7 mouse cellular contexts compared by ENCODE assay signal in genomic region chr6:83455328-83456130, GRCm38 (mm10). TPM values are rescaled to one million over a fixed set of nuclear protein-coding genes. Genes with fewer than 3 reads are reported as not detected.
DNase-seq lines count a peak whose midpoint lies in the region; ATAC-seq lines count a peak whose summit lies in the region.

No protein-coding gene starts in this region.

- WGBS in embryonic facial prominence, embryonic 11.5 days = 2% methylated on average over 26 of the region's 41 CpGs
- WGBS in hindbrain, embryonic 14.5 days = 2% methylated on average over 29 of the region's 41 CpGs

- H3K9me3 ChIP-seq in embryonic facial prominence, embryonic 11.5 days (replicated peaks; ENCODE audit: control insufficient read depth, low read length) = no peaks in the 10 kb centered on the region
- no peaks in the 10 kb centered on the region for H3K9me3 ChIP-seq in hindbrain, embryonic 14.5 days (ENCODE audit: control insufficient read depth, low read length)

- H3K27me3 ChIP-seq in embryonic facial prominence, embryonic 11.5 days (ENCODE audit: control insufficient read depth, insufficient read depth, low read length) = no peaks in the 10 kb centered on the region
- H3K27me3 ChIP-seq in hindbrain, embryonic 14.5 days (ENCODE audit: control insufficient read depth, insufficient read depth, low read length) = no peaks in the 10 kb centered on the region

- H3K4me1 ChIP-seq in embryonic facial prominence, embryonic 11.5 days (ENCODE audit: control insufficient read depth, insufficient read depth, low read length) = peaks cover 15% of the 10 kb centered on the region
- H3K4me1 ChIP-seq in hindbrain, embryonic 14.5 days (replicated peaks; ENCODE audit: control insufficient read depth, insufficient read depth, low read length) = peaks cover 49% of the 10 kb centered on the region

- H3K4me3 ChIP-seq in embryonic facial prominence, embryonic 11.5 days (ENCODE audit: low read depth, low read length) = peak overlapping the region; percentile 87
- peak overlapping the region; percentile 56 for H3K4me3 ChIP-seq in hindbrain, embryonic 14.5 days (replicated peaks; ENCODE audit: low read length)

- DNase-seq in B cell, adult 2 months = peak; percentile 52 to 56
- DNase-seq in embryonic facial prominence, embryonic 11.5 days (ENCODE audit: low spot score) = peak; percentile 48
- no peak for DNase-seq in hindbrain, embryonic 14.5 days (ENCODE audit: low spot score)
- DNase-seq in lung, postnatal 10 days = peak; percentile 48
- peak; percentile 32 for DNase-seq in skeletal muscle tissue, adult 2 months (ENCODE audit: low read depth, low spot score)
- no peak for DNase-seq in frontal cortex, postnatal 10 days (ENCODE audit: low spot score in 2 of 2)

- peak; percentile 22 for ATAC-seq in CD4-positive, CD25-positive, alpha-beta regulatory T cell, adult 4 months
- peak; percentile 12; the same call in 1 of the 2 replicates for ATAC-seq in embryonic facial prominence, embryonic 11.5 days (replicated peaks; ENCODE audit: insufficient number of reproducible peaks, low FRiP score, low TSS enrichment, low read depth)
- peak; percentile 47 for ATAC-seq in hindbrain, embryonic 14.5 days (ENCODE audit: low FRiP score)

- H3K27ac ChIP-seq in embryonic facial prominence, embryonic 11.5 days (replicated peaks; ENCODE audit: low read depth, low read length) = peak overlapping the region; percentile 96
- peak overlapping the region; percentile 97 for H3K27ac ChIP-seq in hindbrain, embryonic 14.5 days

- H3K36me3 ChIP-seq in embryonic facial prominence, embryonic 11.5 days (replicated peaks; ENCODE audit: control insufficient read depth, insufficient read depth, low read depth, low read length) = no peaks in the 10 kb centered on the region
- H3K36me3 ChIP-seq in hindbrain, embryonic 14.5 days (replicated peaks; ENCODE audit: control insufficient read depth, insufficient read depth) = no peaks in the 10 kb centered on the region

- H3K4me2 ChIP-seq in embryonic facial prominence, embryonic 11.5 days (ENCODE audit: low read depth, low read length) = peak overlapping the region; percentile 94
- H3K4me2 ChIP-seq in hindbrain, embryonic 14.5 days (replicated peaks) = peak overlapping the region; percentile 85

- H3K9ac ChIP-seq in embryonic facial prominence, embryonic 11.5 days (replicated peaks; ENCODE audit: low read length) = peak overlapping the region; percentile 96
- H3K9ac ChIP-seq in hindbrain, embryonic 14.5 days = peak overlapping the region; percentile 97

RNA-seq across cellular contexts. Expression of gene Tet3, which starts 3.4 kb away (rescaled TPM):
- 10 to 100 TPM; 18.5 to 20.8 TPM for polyA plus RNA-seq in CD4-positive, CD25-positive, alpha-beta regulatory T cell, adult 4 months (2017; shearing (Covaris generic))
- polyA plus RNA-seq in embryonic facial prominence, embryonic 11.5 days (2014; fragmentation: Nextera tagmentation; extraction: Ambion mirVana) = 24.3 and 27.9 TPM in 2 replicates
- 43.6 and 52.2 TPM in 2 replicates for polyA plus RNA-seq in hindbrain, embryonic 14.5 days (2014; fragmentation: Nextera tagmentation; extraction: Ambion mirVana)

RNA-seq across cellular contexts. Expression of gene Dguok, which starts 51.2 kb away (rescaled TPM):
- polyA plus RNA-seq in CD4-positive, CD25-positive, alpha-beta regulatory T cell, adult 4 months (2017; shearing (Covaris generic)) = 10 to 100 TPM; 91.3 to 93.4 TPM
- polyA plus RNA-seq in embryonic facial prominence, embryonic 11.5 days (2014; fragmentation: Nextera tagmentation; extraction: Ambion mirVana) = 56.1 and 66.2 TPM in 2 replicates
- polyA plus RNA-seq in hindbrain, embryonic 14.5 days (2014; fragmentation: Nextera tagmentation; extraction: Ambion mirVana) = 68.8 and 69.2 TPM in 2 replicates

Comparison
In these comparisons a context has a peak if more than half of its experiments do, and no peak if none do; other contexts are left out.
1. DNase-seq: peak in B cell, adult 2 months (2 of 2), embryonic facial prominence, embryonic 11.5 days (single experiment), lung, postnatal 10 days (single experiment) and skeletal muscle tissue, adult 2 months (single experiment); none in hindbrain, embryonic 14.5 days (single experiment) and frontal cortex, postnatal 10 days (0 of 2).
2. Peak in every context shown above with its lines, with median percentiles within 50 percentile points of each other: ATAC-seq.